Mouse (Mus musculus) heart, postnatal 10 days (tissue): ENCODE measurements around the gene Lama4. TPM values are rescaled to one million over a fixed set of nuclear protein-coding genes. Genes with fewer than 3 reads are reported as not detected.

Source experiments
- DNase-seq, 2 experiments: peaks; one replicate each; pipeline ENCODE4 v3.0.0; 2021
- intact Hi-C: fragments of 180-260 bp; cut with DNase I; formaldehyde crosslinking; loops from one replicate; pipeline ENCODE4 v1.15.1; 2025
- total RNA-seq, 2 experiments: library from RNA; stranded (reverse); gene quantifications; 2 replicates each; pipeline ENCODE4 v1.2.3; 2021

The Lama4 gene
- total RNA-seq, 2 experiments from 2014 or later = 207 to 219 TPM

- intact Hi-C loops = no loop called here
- no peak for DNase-seq
These were observed 172.5 kb downstream of the Lama4 start for GRCm38 (mm10) chr10:39137766-39138165.

DNA sequence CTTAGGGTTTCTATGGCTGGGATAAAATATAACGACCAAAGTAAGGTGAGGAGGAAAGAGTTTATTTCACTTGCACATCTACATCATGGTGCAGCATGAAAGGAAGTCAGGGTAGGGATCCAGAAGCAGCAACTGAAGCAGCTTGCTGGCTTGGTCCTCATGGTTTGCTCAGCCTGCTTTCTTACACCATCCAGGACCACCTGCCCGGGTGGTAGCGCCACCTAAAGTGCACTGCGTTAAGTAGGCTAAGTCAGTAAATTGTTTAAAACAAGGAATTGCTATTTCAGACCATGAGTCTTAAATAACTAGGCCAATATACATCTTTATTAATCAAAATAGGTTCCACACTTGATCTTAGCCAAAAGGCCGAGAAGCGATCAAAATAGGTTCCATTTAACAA lies 173.4 kb downstream of the Lama4 start:
- no peak for DNase-seq
- intact Hi-C loops = no loop called here

DNA sequence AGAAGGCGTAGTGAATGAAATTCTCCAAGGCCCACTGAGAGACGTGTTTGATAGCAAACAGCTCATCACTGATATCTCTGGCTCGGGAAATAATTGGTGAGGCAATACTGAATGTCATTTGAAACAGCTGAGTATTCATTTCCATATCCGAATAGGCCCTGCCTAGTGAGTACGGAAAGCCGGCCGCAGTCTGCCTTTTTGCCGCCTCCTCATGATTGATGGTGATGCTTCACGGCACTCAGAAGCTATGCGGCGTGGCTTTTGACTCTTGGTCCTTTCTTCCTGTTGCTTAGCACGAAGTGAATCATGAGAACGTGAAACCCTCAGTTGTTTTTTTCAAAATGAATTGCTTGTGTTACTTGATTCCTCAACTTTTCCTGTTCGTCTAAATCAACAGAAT lies 175.5 kb downstream of the Lama4 start:
- intact Hi-C loops = no loop called here
- DNase-seq = no peak

GRCm38 (mm10) chr10:39141401-39141800 lies 176.1 kb downstream of the Lama4 start:
- no peak for DNase-seq
- intact Hi-C loops = no loop called here

- DNase-seq = no peak
- intact Hi-C loops = no loop called here
These were observed 176.9 kb downstream of the Lama4 start for GRCm38 (mm10) chr10:39142216-39142615.

GRCm38 (mm10) chr10:39156719-39157118 lies 191.4 kb downstream of the Lama4 start:
- intact Hi-C loops = no loop called here

GRCm38 (mm10) chr10:39157321-39157720 lies 192.0 kb downstream of the Lama4 start:
- intact Hi-C loops = no loop called here
- no peak for DNase-seq

More at GRCm38 (mm10) chr10:39156719-39157118, 191.4 kb downstream of the Lama4 start:
- no peak for DNase-seq

GRCm38 (mm10) chr10:39158306-39158705 lies 193.0 kb downstream of the Lama4 start:
- intact Hi-C loops = no loop called here
- DNase-seq = no peak

Other genes with a start within 250 kb of the Lama4 start
- gene Rfpl4b, start 143.7 kb upstream of the Lama4 start, total RNA-seq = not detected
- gene Fam229b, start 168.4 kb downstream of the Lama4 start, total RNA-seq = 1 to 10 TPM; 4.6 to 5.0 TPM
- 1 to 10 TPM; 2.3 to 2.7 TPM for gene Tube1, start 168.5 kb downstream of the Lama4 start, total RNA-seq
- not detected for gene Ccn6, start 198.3 kb downstream of the Lama4 start, total RNA-seq